Mouse (Mus musculus) brain, embryonic 14.5 days (tissue): ENCODE measurements around the gene Chat.

Experiments used
- CTCF ChIP-seq: fragments of 200-500 bp; IDR thresholded peaks from 2 replicates; pipeline ENCODE4 v1.5.1; 2012; ENCODE audit warnings: inconsistent platforms, mild to moderate bottlenecking, moderate library complexity, borderline replicate concordance; ENCODE audit not compliant: insufficient read depth, insufficient read length; ENCODE audit errors: extremely low read depth
- POLR2A ChIP-seq: fragments of 200-500 bp; IDR thresholded peaks from 2 replicates; pipeline ENCODE4 v1.6.1; 2012; ENCODE audit warnings: mild to moderate bottlenecking, inconsistent platforms, borderline replicate concordance; ENCODE audit not compliant: poor library complexity, insufficient read depth, insufficient read length, severe bottlenecking; ENCODE audit errors: extremely low read depth

DNA sequence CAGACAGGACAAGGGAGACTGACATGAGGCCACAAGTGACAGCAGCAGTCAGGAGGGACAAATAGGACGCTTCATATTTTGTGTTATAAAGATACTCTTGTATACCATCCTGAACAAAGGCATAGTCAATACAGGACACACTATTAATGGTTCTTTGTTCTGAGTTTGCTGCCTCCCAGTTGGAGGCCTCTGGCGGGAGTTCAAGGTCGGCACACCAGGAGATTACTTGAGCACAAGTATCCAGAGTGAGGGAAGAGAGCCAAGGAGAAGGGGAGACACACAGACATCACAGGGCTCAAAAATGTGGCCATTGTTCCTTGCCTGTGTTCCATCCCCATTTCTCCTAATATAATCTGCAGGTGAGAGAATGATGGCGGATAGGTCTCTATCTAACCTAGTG is 41.4 kb upstream of the Chat start:
- TF ChIP-seq CTCF (no peak), POLR2A (no peak)
